Mouse (Mus musculus) liver, embryonic 14.5 days (tissue): ENCODE data around the gene Rara.

ENCODE experiments used
- CTCF ChIP-seq: IDR thresholded peaks from 2 replicates; pipeline ENCODE4 v1.5.1; 2016; ENCODE audit warnings: antibody characterized with exemption, low read depth, control low read depth
- EP300 ChIP-seq: IDR thresholded peaks from 2 replicates; pipeline ENCODE4 v1.6.1; 2016; ENCODE audit warnings: antibody characterized with exemption, low read depth

DNA sequence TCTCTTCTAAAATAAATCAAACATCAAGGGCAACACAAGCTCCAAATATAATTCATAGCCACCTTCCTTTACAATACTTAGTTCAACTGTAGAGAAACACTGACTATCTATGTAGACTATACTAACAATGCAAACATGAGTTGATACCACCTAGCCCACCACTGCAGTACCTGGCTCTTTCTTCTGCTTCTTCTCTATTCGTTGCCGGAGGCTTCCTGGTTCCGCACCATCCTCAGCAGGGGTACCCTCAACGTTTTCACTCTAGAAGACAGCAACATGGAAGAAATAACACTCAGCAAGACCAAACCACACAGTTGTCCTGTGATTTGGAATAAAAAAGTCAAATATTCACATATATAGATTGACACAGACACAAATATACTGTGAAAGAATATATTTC is 70.0 kb downstream of the Rara start:
- TF ChIP-seq CTCF: no peak
- TF ChIP-seq EP300: no peak
